Mouse (Mus musculus): ENCODE results near the gene Birc2. TPM values are rescaled to one million over a fixed set of nuclear protein-coding genes. Genes with fewer than 3 reads are reported as not detected.

Birc2 gene
- total and polyA plus RNA-seq, 3 experiments: 29.6 to 33.0 TPM; not detected in 1

GRCm38 (mm10) chr9:7775011-7775410 is 61.9 kb downstream of the Birc2 start:
- Histone ChIP-seq H3K27ac (ENCODE audit: control insufficient read depth, low read depth, low read length) (no peak overlapping the region), H3K9ac (ENCODE audit: control insufficient read depth, low read depth, low read length, poor library complexity, severe bottlenecking) (no peak overlapping the region), H3K27me3 (ENCODE audit: control insufficient read depth in 1 of 2, insufficient read depth in 2 of 2, low read length in 2 of 2) (no peaks in the 10 kb centered on the region), H3K4me3 (ENCODE audit: control insufficient read depth in 1 of 2, insufficient read depth in 1 of 2, low read depth in 2 of 2, low read length in 2 of 2) (no peak overlapping the region), H3K36me3 (ENCODE audit: control insufficient read depth in 1 of 2, insufficient read depth in 2 of 2, low read length in 2 of 2) (peaks cover 7 to 16% of the 10 kb centered on the region in 2 experiments), H3K4me1 (ENCODE audit: control insufficient read depth in 1 of 2, insufficient read depth in 2 of 2, low read length in 2 of 2) (peaks cover 10 to 18% of the 10 kb centered on the region in 2 experiments), H3K79me2 (ENCODE audit: control insufficient read depth, insufficient read depth, low read length, poor library complexity) (no peaks in the 10 kb centered on the region), H3K9me3 (replicated peaks; ENCODE audit: insufficient read depth, low read length) (no peaks in the 10 kb centered on the region)
- no peak for DNase-seq (ENCODE audit: low read depth, low spot score)
- peak; percentile 25; the same call in 1 of the 2 replicates for TF ChIP-seq GATA1 (IDR thresholded peaks at IDR 0.05; ENCODE audit: low read depth, low read length)
- TF ChIP-seq EP300 (IDR thresholded peaks at IDR 0.05; ENCODE audit: low read depth in 1 of 2, low read length in 2 of 2): 0 out of 4 replicates have a peak, but pooled peaks of 1 of the 2 experiments have one; percentile 20
- TF ChIP-seq NRF1 (IDR thresholded peaks at IDR 0.05; ENCODE audit: insufficient read depth, low read depth, low read length, poor library complexity, severe bottlenecking): no peak

- H3K27me3 ChIP-seq (ENCODE audit: control insufficient read depth in 1 of 2, insufficient read depth in 2 of 2, low read length in 2 of 2): no peaks in the 10 kb centered on the region
- no peak for TF ChIP-seq MYB (IDR thresholded peaks at IDR 0.05; ENCODE audit: low read depth, low read length)
- no peak for TF ChIP-seq KAT2A (conservative IDR thresholded peaks at IDR 0.05; ENCODE audit: low read depth, low read length)
- TF ChIP-seq TBP (IDR thresholded peaks at IDR 0.05; ENCODE audit: low read depth, low read length): no peak
- no peak for TF ChIP-seq TAL1 (IDR thresholded peaks at IDR 0.05; ENCODE audit: low read length)
- TF ChIP-seq EP300 (IDR thresholded peaks at IDR 0.05; ENCODE audit: low read depth in 1 of 2, low read length in 2 of 2): no peak
- no peak for TF ChIP-seq UBTF (IDR thresholded peaks at IDR 0.05; ENCODE audit: borderline replicate concordance, insufficient read depth, low read depth, low read length)
- no peak for TF ChIP-seq RAD21 (IDR thresholded peaks at IDR 0.05; ENCODE audit: low read depth, low read length)
- no peak for TF ChIP-seq MAZ (IDR thresholded peaks at IDR 0.05; ENCODE audit: low read depth, low read length)
- TF ChIP-seq POLR2AphosphoS2 (IDR thresholded peaks at IDR 0.05; ENCODE audit: low read length): no peak
- no peak for TF ChIP-seq USF2 (IDR thresholded peaks at IDR 0.05; ENCODE audit: borderline replicate concordance in 1 of 2, insufficient read depth in 1 of 2, low read depth in 1 of 2, low read length in 2 of 2)
- no peak for TF ChIP-seq CHD1 (IDR thresholded peaks at IDR 0.05; ENCODE audit: low read depth, low read length)
- TF ChIP-seq MAX (IDR thresholded peaks at IDR 0.05; ENCODE audit: low read length): no peak
- TF ChIP-seq NELFE (IDR thresholded peaks at IDR 0.05; ENCODE audit: low read depth, low read length): no peak
- no peak for TF ChIP-seq POLR2A (IDR thresholded peaks at IDR 0.05; ENCODE audit: control insufficient read depth in 1 of 2, insufficient read depth in 1 of 2, low read depth in 1 of 2, low read length in 2 of 2, poor library complexity in 1 of 2)
- no peak for TF ChIP-seq MYC (IDR thresholded peaks at IDR 0.05; ENCODE audit: low read depth, low read length)
- no peaks in the 10 kb centered on the region for H3K79me2 ChIP-seq (ENCODE audit: control insufficient read depth, insufficient read depth, low read length, poor library complexity)
- peaks cover 5 to 13% of the 10 kb centered on the region in 2 experiments for H3K4me1 ChIP-seq (ENCODE audit: control insufficient read depth in 1 of 2, insufficient read depth in 2 of 2, low read length in 2 of 2)
- H3K36me3 ChIP-seq (ENCODE audit: control insufficient read depth in 1 of 2, insufficient read depth in 2 of 2, low read length in 2 of 2): peaks cover 12% of the 10 kb centered on the region in 2 experiments
- no peak for DNase-seq (ENCODE audit: low read depth, low spot score)
- H3K9me3 ChIP-seq (replicated peaks; ENCODE audit: insufficient read depth, low read length): no peaks in the 10 kb centered on the region
- no peak overlapping the region for H3K4me3 ChIP-seq (ENCODE audit: control insufficient read depth in 1 of 2, insufficient read depth in 1 of 2, low read depth in 2 of 2, low read length in 2 of 2)
- no peak overlapping the region for H3K9ac ChIP-seq (ENCODE audit: control insufficient read depth, low read depth, low read length, poor library complexity, severe bottlenecking)
- H3K27ac ChIP-seq (ENCODE audit: control insufficient read depth, low read depth, low read length): no peak overlapping the region
Observed at GRCm38 (mm10) chr9:7774538-7774937, 62.3 kb downstream of the Birc2 start.
